In genomic region chr1:161999882-162000371, GRCm38 (mm10) we compare ENCODE assay signal across 8 mouse cellular contexts. TPM values are rescaled to one million over a fixed set of nuclear protein-coding genes. Genes with fewer than 3 reads are reported as not detected.
DNase-seq lines count a peak whose midpoint lies in the region; ATAC-seq and TF ChIP-seq lines count a peak whose summit lies in the region.

No protein-coding gene starts in this region.

- H3K36me3 ChIP-seq in intestine, embryonic 14.5 days (ENCODE audit: control insufficient read depth, insufficient read depth, low read length) = no peaks in the 10 kb centered on the region
- H3K36me3 ChIP-seq in splenic B cell, adult 2 months (ENCODE audit: control insufficient read depth, insufficient read depth, low read length, poor library complexity, severe bottlenecking) = no peaks in the 10 kb centered on the region

- H3K4me3 ChIP-seq in gastrocnemius, adult 2 months = peak overlapping the region; percentile 64
- no peak overlapping the region for H3K4me3 ChIP-seq in intestine, embryonic 14.5 days (ENCODE audit: low read depth, low read length)

- intact Hi-C loops in gastrocnemius, adult 2 months (cut with DNase I) = loop anchor here (10.0 kb wide), 1 partner anchor 215 kb away; no protein-coding TSS in a partner anchor

- H3K9ac ChIP-seq in intestine, embryonic 14.5 days (ENCODE audit: low read length) = no peak overlapping the region

- 4% methylated on average over 4 of the region's 4 CpGs for WGBS in intestine, embryonic 14.5 days

- no peak overlapping the region for H3K4me2 ChIP-seq in intestine, embryonic 14.5 days (ENCODE audit: low read length)

- no peaks in the 10 kb centered on the region for H3K9me3 ChIP-seq in intestine, embryonic 14.5 days (ENCODE audit: control insufficient read depth, low read length)

- peaks cover 23% of the 10 kb centered on the region for H3K4me1 ChIP-seq in intestine, embryonic 14.5 days (replicated peaks; ENCODE audit: control insufficient read depth, insufficient read depth, low read length)

- DNase-seq in spleen, postnatal 36 days (ENCODE audit: low spot score in 2 of 2) = peak; percentile 24 to 46
- no peak for DNase-seq in spleen, postnatal 4 days (ENCODE audit: low spot score in 2 of 2)
- DNase-seq in gastrocnemius, adult 2 months = no peak
- DNase-seq in intestine, embryonic 14.5 days (ENCODE audit: low spot score) = peak; percentile 82
- peak; percentile 59 to 77 for DNase-seq in left cerebral cortex, adult 9 months (ENCODE audit: low spot score in 2 of 2)
- peak; percentile 81 for DNase-seq in splenic B cell, adult 2 months (ENCODE audit: low read depth, low spot score)

- H3K27ac ChIP-seq in gastrocnemius, adult 2 months = peak overlapping the region; percentile 76
- peak overlapping the region; percentile 79; the same call in 1 of the 2 replicates for H3K27ac ChIP-seq in intestine, embryonic 14.5 days (ENCODE audit: low read depth)

- no peaks in the 10 kb centered on the region for H3K27me3 ChIP-seq in intestine, embryonic 14.5 days (replicated peaks; ENCODE audit: control insufficient read depth, insufficient read depth, low read length)
- no peaks in the 10 kb centered on the region for H3K27me3 ChIP-seq in splenic B cell, adult 2 months (ENCODE audit: control insufficient read depth, insufficient read depth, low read length, poor library complexity, severe bottlenecking)

- TF ChIP-seq CTCF in gastrocnemius, adult 2 months (IDR thresholded peaks at IDR 0.05) = peak; percentile 87

- ATAC-seq in common myeloid progenitor, adult 5-6 weeks (replicated peaks; ENCODE audit: low read depth, poor library complexity, severe bottlenecking) = peak; percentile 62
- ATAC-seq in intestine, embryonic 14.5 days (replicated peaks; ENCODE audit: low FRiP score, low TSS enrichment, low read depth) = no peak; the same call in 1 of the 2 replicates
- peak; percentile 67 for ATAC-seq in megakaryocyte-erythroid progenitor cell, adult 5-6 weeks (replicated peaks; ENCODE audit: low FRiP score, low TSS enrichment, poor library complexity, severe bottlenecking)

RNA-seq across cellular contexts. Expression of gene 4930558K02Rik, which starts 20.5 kb away (rescaled TPM):
- total RNA-seq in common myeloid progenitor, adult 5-6 weeks (2017) = not detected in 2 replicates
- total RNA-seq in gastrocnemius, adult 2 months (2021) = not detected
- polyA plus RNA-seq in intestine, embryonic 14.5 days (2014; fragmentation: Nextera tagmentation; extraction: Ambion mirVana) = not detected in 2 replicates
- 1.3 TPM in 1 of 2 replicates, not detected in the other for total RNA-seq in megakaryocyte-erythroid progenitor cell, adult 5-6 weeks (2014; fragmentation: Nextera tagmentation)
- not detected in 2 replicates for total RNA-seq in megakaryocyte-erythroid progenitor cell, adult 5-6 weeks (2017)

RNA-seq across cellular contexts. Expression of gene Pigc, which starts 30.9 kb away (rescaled TPM):
- total RNA-seq in common myeloid progenitor, adult 5-6 weeks (2017) = 15.7 and 16.0 TPM in 2 replicates
- total RNA-seq in gastrocnemius, adult 2 months (2021) = 10 to 100 TPM; 14.4 to 15.6 TPM
- 37.4 and 40.3 TPM in 2 replicates for polyA plus RNA-seq in intestine, embryonic 14.5 days (2014; fragmentation: Nextera tagmentation; extraction: Ambion mirVana)
- 4.2 and 9.1 TPM in 2 replicates for total RNA-seq in megakaryocyte-erythroid progenitor cell, adult 5-6 weeks (2014; fragmentation: Nextera tagmentation)
- 10.6 and 12.2 TPM in 2 replicates for total RNA-seq in megakaryocyte-erythroid progenitor cell, adult 5-6 weeks (2017)

Comparison
In these comparisons a context has a peak if more than half of its experiments do, and no peak if none do; other contexts are left out.
1. DNase-seq: peak in spleen, postnatal 36 days (2 of 2), intestine, embryonic 14.5 days (single experiment), left cerebral cortex, adult 9 months (2 of 2) and splenic B cell, adult 2 months (single experiment); none in spleen, postnatal 4 days (0 of 2) and gastrocnemius, adult 2 months (single experiment).